Mouse (Mus musculus): ENCODE data around the gene Med13l. TPM values are rescaled to one million over a fixed set of nuclear protein-coding genes. Genes with fewer than 3 reads are reported as not detected.

Gene Med13l
- total and polyA plus RNA-seq, 2 experiments from 2014 or later: 12.5 to 31.0 TPM

DNA sequence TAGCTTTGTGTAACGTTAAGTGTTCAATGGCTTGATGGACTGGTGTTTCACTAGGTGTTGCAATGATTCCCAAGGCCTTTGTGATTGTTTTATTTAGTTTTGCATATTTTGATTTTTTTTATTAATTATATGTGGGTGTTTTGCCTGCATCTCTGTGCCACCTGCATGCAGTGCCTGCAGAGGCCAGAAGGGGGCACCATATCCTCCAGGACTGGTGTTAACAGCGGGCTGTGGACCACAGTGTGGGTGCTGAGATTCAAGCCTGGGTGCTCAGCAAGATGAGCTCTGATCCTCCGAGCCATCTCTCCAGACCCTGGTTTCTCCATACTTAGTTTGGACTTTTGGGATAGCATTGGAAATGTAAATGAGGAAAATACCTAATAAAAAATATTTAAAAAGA, 143.7 kb downstream of the Med13l start:
- no peak overlapping the region for H3K9ac ChIP-seq
- H3K4me2 ChIP-seq (ENCODE audit: low read depth): no peak overlapping the region
- H3K4me3 ChIP-seq (ENCODE audit: low read depth, low read length): no peak overlapping the region
- DNase-seq (no peak), ATAC-seq (no peak)
- 79% methylated on average over 3 of the region's 3 CpGs for WGBS
- H3K9me3 ChIP-seq (ENCODE audit: low read length): no peaks in the 10 kb centered on the region
- H3K27ac ChIP-seq (ENCODE audit: low read depth, low read length): no peak overlapping the region
- H3K27me3 ChIP-seq (ENCODE audit: insufficient read depth, low read length): no peaks in the 10 kb centered on the region
- no peaks in the 10 kb centered on the region for H3K36me3 ChIP-seq (ENCODE audit: insufficient read depth)
- H3K4me1 ChIP-seq (ENCODE audit: insufficient read depth): peaks cover 26% of the 10 kb centered on the region
- TF ChIP-seq CTCF (IDR thresholded peaks at IDR 0.05; ENCODE audit: low read depth): peak; percentile 62

DNA sequence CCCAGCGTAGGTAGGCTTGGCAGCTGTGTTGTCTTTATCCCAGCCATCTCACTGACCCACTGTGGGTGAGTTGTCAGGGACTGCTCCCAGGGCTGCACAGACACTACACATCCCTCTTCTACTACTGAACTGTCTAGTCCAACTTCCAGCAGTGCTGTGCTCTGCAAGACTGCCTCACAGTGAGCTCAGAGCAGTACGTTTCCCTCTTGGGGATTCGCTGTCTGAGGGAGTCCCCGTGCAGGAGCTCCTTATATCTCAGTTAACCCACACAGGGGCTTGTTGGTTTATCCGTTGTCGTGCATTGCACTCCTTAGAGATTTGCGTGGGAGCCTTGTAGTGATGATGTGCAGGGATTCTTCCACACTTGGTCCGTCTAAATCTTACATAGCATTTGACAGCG, 144.5 kb downstream of the Med13l start:
- Histone ChIP-seq H3K27me3 (ENCODE audit: insufficient read depth, low read length) (no peaks in the 10 kb centered on the region), H3K9me3 (ENCODE audit: low read length) (no peaks in the 10 kb centered on the region), H3K4me2 (ENCODE audit: low read depth) (no peak overlapping the region), H3K4me3 (ENCODE audit: low read depth, low read length) (no peak overlapping the region), H3K4me1 (ENCODE audit: insufficient read depth) (peaks cover 26% of the 10 kb centered on the region), H3K36me3 (ENCODE audit: insufficient read depth) (no peaks in the 10 kb centered on the region), H3K9ac (no peak overlapping the region), H3K27ac (ENCODE audit: low read depth, low read length) (no peak overlapping the region)
- 85% methylated on average over 9 of the region's 9 CpGs for WGBS
- TF ChIP-seq CTCF (IDR thresholded peaks at IDR 0.05; ENCODE audit: low read depth): no peak
- DNase-seq (no peak), ATAC-seq (no peak)

DNA sequence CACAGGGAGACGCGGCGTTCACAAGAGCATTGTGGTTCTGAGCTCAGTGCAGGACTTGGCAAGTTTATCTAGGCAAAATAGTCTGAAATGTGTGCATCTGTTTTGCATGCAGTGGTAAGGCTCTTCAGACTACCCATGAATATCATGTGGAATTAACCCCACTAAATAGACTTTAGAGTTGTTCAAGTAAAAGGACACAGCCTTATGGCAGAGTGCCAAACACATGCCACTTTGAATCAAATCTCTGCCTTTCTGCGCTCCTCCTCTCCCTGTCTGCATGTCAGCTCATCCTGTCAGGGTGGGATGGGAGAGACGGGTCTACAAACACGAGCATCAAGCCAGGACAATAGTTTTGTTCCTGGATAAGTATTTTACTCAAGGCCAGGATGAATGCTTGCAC, 145.5 kb downstream of the Med13l start:
- no peak for TF ChIP-seq CTCF (IDR thresholded peaks at IDR 0.05; ENCODE audit: low read depth)
- no peak overlapping the region; the same call in 1 of the 2 replicates for H3K9ac ChIP-seq
- peak overlapping the region; percentile 54 for H3K27ac ChIP-seq (ENCODE audit: low read depth, low read length)
- H3K27me3 ChIP-seq (ENCODE audit: insufficient read depth, low read length): no peaks in the 10 kb centered on the region
- H3K4me1 ChIP-seq (ENCODE audit: insufficient read depth): peaks cover 26% of the 10 kb centered on the region
- peak; percentile 30; the same call in 1 of the 2 replicates for ATAC-seq
- no peak overlapping the region for H3K4me2 ChIP-seq (ENCODE audit: low read depth)
- no peaks in the 10 kb centered on the region for H3K36me3 ChIP-seq (ENCODE audit: insufficient read depth)
- H3K4me3 ChIP-seq (ENCODE audit: low read depth, low read length): no peak overlapping the region
- peak; percentile 66 for DNase-seq
- 8% methylated on average over 6 of the region's 6 CpGs for WGBS
- no peaks in the 10 kb centered on the region for H3K9me3 ChIP-seq (ENCODE audit: low read length)

DNA sequence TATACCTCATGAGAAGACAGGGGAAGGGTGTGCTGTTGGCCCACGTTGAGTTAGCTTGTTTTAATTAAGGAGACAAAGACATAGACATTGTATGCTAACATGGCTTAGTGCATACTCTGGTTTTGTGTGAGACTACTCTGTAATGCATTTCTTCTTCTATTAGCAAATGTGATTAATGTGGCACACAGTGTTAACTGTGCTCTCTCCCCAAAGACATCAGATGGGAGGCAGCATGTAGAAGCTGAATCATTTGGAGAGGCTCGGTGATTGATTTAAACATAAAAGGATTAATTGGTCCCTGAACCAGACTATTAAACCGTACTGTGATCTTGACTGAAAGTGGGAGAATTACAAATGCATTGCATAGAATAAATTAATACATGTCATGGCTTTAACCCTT, 145.9 kb downstream of the Med13l start:
- no peak for TF ChIP-seq CTCF (IDR thresholded peaks at IDR 0.05; ENCODE audit: low read depth)
- Histone ChIP-seq H3K27me3 (ENCODE audit: insufficient read depth, low read length) (no peaks in the 10 kb centered on the region), H3K4me2 (ENCODE audit: low read depth) (no peak overlapping the region), H3K9me3 (ENCODE audit: low read length) (no peaks in the 10 kb centered on the region), H3K4me1 (ENCODE audit: insufficient read depth) (peaks cover 26% of the 10 kb centered on the region), H3K9ac (no peak overlapping the region; the same call in 1 of the 2 replicates), H3K27ac (ENCODE audit: low read depth, low read length) (peak overlapping the region; percentile 54), H3K4me3 (ENCODE audit: low read depth, low read length) (no peak overlapping the region), H3K36me3 (ENCODE audit: insufficient read depth) (no peaks in the 10 kb centered on the region)
- 13% methylated on average over 3 of the region's 3 CpGs for WGBS
- DNase-seq (no peak), ATAC-seq (peak; percentile 75)

- TF ChIP-seq CTCF (IDR thresholded peaks at IDR 0.05; ENCODE audit: low read depth): no peak
- Histone ChIP-seq H3K4me1 (ENCODE audit: insufficient read depth) (peaks cover 26% of the 10 kb centered on the region), H3K27me3 (ENCODE audit: insufficient read depth, low read length) (no peaks in the 10 kb centered on the region), H3K9ac (no peak overlapping the region), H3K36me3 (ENCODE audit: insufficient read depth) (no peaks in the 10 kb centered on the region), H3K9me3 (ENCODE audit: low read length) (no peaks in the 10 kb centered on the region), H3K4me2 (ENCODE audit: low read depth) (no peak overlapping the region), H3K27ac (ENCODE audit: low read depth, low read length) (no peak overlapping the region), H3K4me3 (ENCODE audit: low read depth, low read length) (no peak overlapping the region)
- ATAC-seq: no peak
- WGBS: 21% methylated on average over 5 of the region's 5 CpGs
- no peak for DNase-seq
Observed at GRCm38 (mm10) chr5:118707501-118707900, 147.0 kb downstream of the Med13l start.

DNA sequence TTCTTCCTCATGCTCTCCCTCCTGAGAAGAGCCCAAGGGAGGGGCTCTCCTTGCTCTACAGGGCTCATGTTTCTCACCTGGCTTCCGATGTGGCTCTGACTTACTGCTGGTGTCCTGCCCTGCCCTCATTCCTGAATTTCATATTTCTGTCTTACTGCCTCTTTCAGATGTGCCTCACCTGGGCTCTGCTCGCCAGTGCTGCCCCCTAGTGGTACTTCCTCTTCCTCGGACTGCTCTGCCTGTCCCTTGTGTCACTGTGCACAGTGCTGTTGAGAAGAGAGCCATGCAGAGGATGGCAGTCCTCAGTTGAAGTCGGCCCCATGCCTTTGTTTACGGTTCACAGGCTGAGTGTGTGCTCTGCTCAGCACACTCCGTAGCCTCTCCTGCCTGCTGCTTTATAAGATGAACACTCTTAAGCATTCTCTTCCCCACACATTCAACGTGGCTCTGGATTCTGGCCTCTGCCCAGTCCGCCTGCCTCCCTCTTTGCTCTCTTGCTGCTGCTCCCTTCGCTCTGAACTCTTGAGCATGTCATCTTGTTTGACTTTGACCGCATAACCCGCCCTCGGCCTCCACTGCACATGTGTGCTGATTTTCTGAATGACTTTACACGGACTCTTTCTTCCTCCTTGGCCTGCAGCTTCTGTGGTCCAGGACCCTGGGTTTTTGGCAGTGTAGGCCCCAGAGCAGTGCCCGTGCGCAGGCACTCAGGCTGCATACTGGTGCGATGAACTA, 147.9 kb downstream of the Med13l start:
- ATAC-seq (peak; percentile 42; the same call in 1 of the 2 replicates), DNase-seq (peak; percentile 58)
- H3K4me2 ChIP-seq (ENCODE audit: low read depth): no peak overlapping the region
- no peak overlapping the region for H3K4me3 ChIP-seq (ENCODE audit: low read depth, low read length)
- 61% methylated on average over 16 of the region's 16 CpGs for WGBS
- no peak overlapping the region for H3K9ac ChIP-seq
- no peaks in the 10 kb centered on the region for H3K36me3 ChIP-seq (ENCODE audit: insufficient read depth)
- H3K27me3 ChIP-seq (ENCODE audit: insufficient read depth, low read length): no peaks in the 10 kb centered on the region
- peaks cover 26% of the 10 kb centered on the region for H3K4me1 ChIP-seq (ENCODE audit: insufficient read depth)
- no peaks in the 10 kb centered on the region for H3K9me3 ChIP-seq (ENCODE audit: low read length)
- H3K27ac ChIP-seq (ENCODE audit: low read depth, low read length): no peak overlapping the region
- peak; percentile 83 for TF ChIP-seq CTCF (IDR thresholded peaks at IDR 0.05; ENCODE audit: low read depth)

DNA sequence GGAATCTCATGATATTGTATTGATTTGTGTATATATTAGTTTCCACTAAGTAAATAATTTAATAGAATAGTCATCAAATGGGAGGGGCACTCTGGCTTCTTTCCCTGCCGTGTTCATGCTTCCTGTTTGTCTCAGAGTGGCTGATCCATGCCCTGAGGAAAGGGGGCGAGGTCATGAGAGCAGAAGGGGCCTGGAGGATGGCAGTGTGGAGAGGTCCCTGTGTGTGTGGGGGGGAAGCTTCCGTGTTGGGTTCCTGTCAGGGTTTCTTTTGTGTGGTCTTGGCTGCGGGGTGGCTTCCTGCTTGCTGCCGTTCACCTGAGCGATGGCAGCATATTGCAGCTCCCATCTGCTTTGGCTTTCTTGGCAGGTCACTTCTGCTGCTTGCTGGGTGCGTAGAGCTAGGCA, 149.4 kb downstream of the Med13l start:
- no peak for TF ChIP-seq CTCF (IDR thresholded peaks at IDR 0.05; ENCODE audit: low read depth)
- Histone ChIP-seq H3K4me3 (ENCODE audit: low read depth, low read length) (no peak overlapping the region), H3K4me2 (ENCODE audit: low read depth) (no peak overlapping the region), H3K27me3 (ENCODE audit: insufficient read depth, low read length) (no peaks in the 10 kb centered on the region), H3K4me1 (ENCODE audit: insufficient read depth) (peaks cover 22% of the 10 kb centered on the region), H3K9ac (no peak overlapping the region), H3K27ac (ENCODE audit: low read depth, low read length) (no peak overlapping the region), H3K9me3 (ENCODE audit: low read length) (no peaks in the 10 kb centered on the region), H3K36me3 (ENCODE audit: insufficient read depth) (no peaks in the 10 kb centered on the region)
- DNase-seq (no peak), ATAC-seq (no peak)
- 57% methylated on average over 7 of the region's 7 CpGs for WGBS

Measured in forebrain, postnatal 0 days (tissue).